Mouse (Mus musculus) midbrain, postnatal 0 days (tissue): ENCODE data around the gene Rbl2. TPM values are rescaled to one million over a fixed set of nuclear protein-coding genes. Genes with fewer than 3 reads are reported as not detected.

Experiments used
- ATAC-seq: fragments of 200-750 bp; cut with Nextera tagmentation; 2 replicates; pipeline ENCODE4 v1.8.0; 2017; ENCODE audit warnings: moderate number of reproducible peaks, mild to moderate bottlenecking, moderate TSS enrichment, moderate library complexity; ENCODE audit not compliant: low FRiP score
- DNase-seq: peaks from one replicate; pipeline ENCODE4 v3.0.0-alpha.2; 2015; ENCODE audit warnings: low spot score
- H3K27ac ChIP-seq: fragments of 300-500 bp; sonication (generic); 2 replicates; pipeline ENCODE4 v1.5.1; 2014; ENCODE audit warnings: low read depth, mild to moderate bottlenecking, low read length, mixed read lengths
- H3K27me3 ChIP-seq: fragments of 300-500 bp; sonication (generic); 2 replicates; pipeline ENCODE4 v1.6.1; 2014; ENCODE audit warnings: low read length, control low read depth, mixed read lengths; ENCODE audit not compliant: insufficient read depth
- H3K36me3 ChIP-seq: fragments of 300-500 bp; sonication (generic); 2 replicates; pipeline ENCODE4 v1.6.1; 2014; ENCODE audit warnings: low read length, control low read depth, mixed read lengths; ENCODE audit not compliant: insufficient read depth
- H3K4me1 ChIP-seq: fragments of 300-500 bp; sonication (generic); 2 replicates; pipeline ENCODE4 v1.6.1; 2014; ENCODE audit warnings: mild to moderate bottlenecking, control low read depth, antibody characterized with exemption, low read length, mixed read lengths; ENCODE audit not compliant: insufficient read depth
- H3K4me2 ChIP-seq: fragments of 300-500 bp; sonication (generic); 2 replicates; pipeline ENCODE4 v1.6.1; 2014; ENCODE audit warnings: low read depth, mild to moderate bottlenecking, low read length, mixed read lengths; ENCODE audit not compliant: poor library complexity, severe bottlenecking
- H3K4me3 ChIP-seq: fragments of 300-500 bp; sonication (generic); 2 replicates; pipeline ENCODE4 v1.5.1; 2014; ENCODE audit warnings: low read depth, mild to moderate bottlenecking, low read length, moderate library complexity
- H3K9ac ChIP-seq: fragments of 300-500 bp; sonication (generic); replicated peaks from 2 replicates; pipeline ENCODE4 v1.6.1; 2014; ENCODE audit warnings: mild to moderate bottlenecking, low read length, moderate library complexity, mixed read lengths; ENCODE audit not compliant: poor library complexity, severe bottlenecking
- H3K9me3 ChIP-seq: fragments of 300-500 bp; sonication (generic); 2 replicates; pipeline ENCODE4 v1.6.1; 2016; ENCODE audit warnings: low read length, control low read depth
- CTCF ChIP-seq: IDR thresholded peaks from 2 replicates; pipeline ENCODE4 v1.5.1; 2016; ENCODE audit warnings: antibody characterized with exemption, mild to moderate bottlenecking
- whole genome bisulfite sequencing: fragments of 180-500 bp; shearing (Covaris S2); extraction: QIAGEN DNeasy Blood & Tissue Kit; methylation state at CpG from one replicate; pipeline ENCODE4 v1.1.7; 2014; 5-methylcytosine and 5-hydroxymethylcytosine counted together
- polyA plus RNA-seq: library from polyadenylated mRNA; unstranded; fragments of >200 nt; fragmentation: Nextera tagmentation; extraction: Ambion mirVana; gene quantifications from 2 replicates; pipeline ENCODE4 v1.2.1, GENCODE M21; 2015
- total RNA-seq: library from RNA; depleted of rRNA; stranded (reverse); fragments of >200 nt; gene quantifications from 2 replicates; pipeline ENCODE4 v1.2.3, GENCODE M21; 2014

Gene Rbl2
- total and polyA plus RNA-seq, 2 experiments from 2014 or later: 17.1 to 33.6 TPM

DNA sequence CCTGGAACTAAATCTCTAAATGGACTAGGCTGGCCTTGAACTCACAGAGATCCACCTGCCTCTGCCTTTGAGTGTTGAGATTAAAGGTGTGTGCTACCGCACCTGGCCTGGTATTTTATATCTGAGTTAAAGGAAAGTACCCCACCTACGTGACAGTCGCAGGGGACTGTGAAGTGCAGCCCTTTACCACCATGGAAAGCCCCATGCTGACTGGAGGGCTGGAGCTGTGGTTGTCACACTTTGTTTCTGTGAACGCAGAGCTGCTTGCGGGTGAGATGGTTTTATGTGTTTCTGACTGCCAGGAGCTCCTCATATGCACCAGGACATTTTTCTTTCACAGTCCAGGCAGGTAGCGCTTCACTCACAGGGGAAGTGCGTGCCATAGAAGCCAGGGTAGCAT is 18.6 kb downstream of the Rbl2 start:
- Histone ChIP-seq H3K4me2 (no peak overlapping the region), H3K27me3 (no peaks in the 10 kb centered on the region), H3K9me3 (no peaks in the 10 kb centered on the region), H3K4me3 (no peak overlapping the region), H3K36me3 (peaks cover 13% of the 10 kb centered on the region), H3K9ac (no peak overlapping the region), H3K27ac (no peak overlapping the region), H3K4me1 (no peaks in the 10 kb centered on the region)
- DNase-seq (no peak), ATAC-seq (no peak)
- TF ChIP-seq CTCF: no peak
- WGBS: 93% methylated on average over 7 of the region's 7 CpGs

DNA sequence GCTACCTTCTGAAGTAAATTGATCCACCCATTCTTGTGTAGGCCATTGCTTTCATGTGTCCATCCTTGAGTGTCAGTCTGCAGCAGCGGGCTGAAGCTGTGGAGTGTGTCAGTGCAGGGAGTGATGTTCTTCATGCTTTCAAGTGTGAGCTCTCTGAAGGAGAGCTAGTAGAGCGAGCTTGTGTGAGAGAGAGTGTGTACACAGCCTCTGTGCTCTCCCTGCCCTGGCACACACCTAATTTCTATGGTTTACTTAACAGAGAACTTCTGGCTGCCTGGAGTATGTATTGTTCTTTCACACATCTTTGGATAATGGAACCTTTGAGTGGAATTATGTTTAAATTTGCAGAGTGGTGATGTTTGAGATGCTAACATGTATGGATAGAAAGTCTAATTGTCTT is 19.7 kb downstream of the Rbl2 start:
- no peak overlapping the region for H3K4me2 ChIP-seq
- DNase-seq: no peak
- no peak overlapping the region for H3K4me3 ChIP-seq
- H3K4me1 ChIP-seq: no peaks in the 10 kb centered on the region
- no peak for TF ChIP-seq CTCF
- H3K9me3 ChIP-seq: no peaks in the 10 kb centered on the region
- ATAC-seq: no peak
- no peak overlapping the region for H3K27ac ChIP-seq
- WGBS: 94% methylated on average over 2 of the region's 2 CpGs
- H3K9ac ChIP-seq: no peak overlapping the region
- H3K27me3 ChIP-seq: no peaks in the 10 kb centered on the region
- peaks cover 13% of the 10 kb centered on the region for H3K36me3 ChIP-seq

DNA sequence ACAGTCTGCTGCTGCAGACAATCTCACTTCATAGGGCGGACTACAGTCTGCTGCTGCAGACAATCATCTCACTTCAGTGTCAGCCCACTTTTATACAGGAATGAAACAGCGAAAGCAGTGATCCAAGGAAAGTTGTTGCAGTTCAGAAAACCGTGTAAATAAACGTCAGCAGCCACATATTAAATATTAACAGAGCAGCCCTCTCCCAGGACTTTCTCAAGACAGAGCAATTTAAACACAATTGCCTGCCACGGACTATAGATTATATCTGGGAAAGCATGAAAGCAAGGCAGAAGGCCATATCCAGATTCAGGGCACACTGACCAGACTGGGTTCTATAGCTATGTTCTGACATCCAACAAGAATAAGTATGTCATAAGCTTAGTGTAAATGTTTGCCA is 24.3 kb downstream of the Rbl2 start:
- Histone ChIP-seq H3K4me1 (no peaks in the 10 kb centered on the region), H3K27me3 (no peaks in the 10 kb centered on the region), H3K4me2 (no peak overlapping the region), H3K4me3 (no peak overlapping the region), H3K9me3 (no peaks in the 10 kb centered on the region), H3K9ac (no peak overlapping the region), H3K36me3 (peaks cover 31% of the 10 kb centered on the region), H3K27ac (no peak overlapping the region)
- WGBS: 83% methylated on average over 5 of the region's 5 CpGs
- TF ChIP-seq CTCF: no peak
- DNase-seq (no peak), ATAC-seq (no peak)

DNA sequence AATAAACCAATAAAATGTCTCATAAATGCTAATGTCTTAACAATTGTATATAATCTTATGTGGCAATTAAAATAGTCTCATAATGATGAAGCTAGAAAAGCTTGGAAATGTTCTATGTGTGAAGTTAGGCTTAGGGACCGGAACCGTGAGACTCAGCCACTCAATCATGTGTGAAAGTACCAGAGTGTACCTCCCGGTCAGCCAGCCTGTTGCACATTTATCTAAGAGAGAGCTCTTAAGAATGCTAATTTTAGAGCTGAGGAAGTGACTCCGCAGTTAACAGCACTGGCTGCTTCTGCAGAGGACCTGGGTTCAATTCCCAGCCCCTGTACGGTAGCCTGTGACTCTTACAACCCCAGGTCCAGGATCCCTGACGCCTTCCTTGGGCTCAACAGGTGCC is 28.2 kb downstream of the Rbl2 start:
- H3K4me3 ChIP-seq: no peak overlapping the region
- 92% methylated on average over 6 of the region's 6 CpGs for WGBS
- no peak for DNase-seq
- no peak overlapping the region for H3K4me2 ChIP-seq
- H3K4me1 ChIP-seq: no peaks in the 10 kb centered on the region
- no peak overlapping the region for H3K9ac ChIP-seq
- H3K36me3 ChIP-seq: peaks cover 28% of the 10 kb centered on the region
- no peaks in the 10 kb centered on the region for H3K27me3 ChIP-seq
- H3K9me3 ChIP-seq: no peaks in the 10 kb centered on the region
- TF ChIP-seq CTCF: no peak
- no peak for ATAC-seq
- H3K27ac ChIP-seq: no peak overlapping the region

DNA sequence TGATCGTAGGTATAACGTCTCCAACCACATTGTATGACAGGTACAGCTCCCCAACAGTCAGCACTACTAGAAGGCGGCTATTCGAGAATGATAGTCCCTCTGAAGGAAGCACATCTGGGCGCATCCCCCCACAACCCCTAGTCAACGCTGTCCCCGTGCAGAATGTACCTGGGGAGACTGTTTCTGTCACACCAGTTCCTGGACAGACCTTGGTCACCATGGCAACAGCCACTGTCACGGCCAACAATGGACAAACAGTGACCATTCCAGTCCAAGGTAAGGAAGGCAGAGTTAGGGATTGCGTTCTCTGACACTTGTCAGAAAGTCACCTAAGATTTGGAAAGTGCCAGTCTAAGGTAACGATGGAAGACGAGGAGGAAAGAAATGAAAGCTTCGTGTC is 36.4 kb downstream of the Rbl2 start:
- H3K4me1 ChIP-seq: no peaks in the 10 kb centered on the region
- H3K27ac ChIP-seq: no peak overlapping the region
- H3K4me2 ChIP-seq: no peak overlapping the region
- H3K27me3 ChIP-seq: no peaks in the 10 kb centered on the region
- H3K4me3 ChIP-seq: no peak overlapping the region
- ATAC-seq (no peak), DNase-seq (no peak)
- WGBS: 91% methylated on average over 12 of the region's 12 CpGs
- H3K36me3 ChIP-seq: peaks cover 17% of the 10 kb centered on the region
- no peaks in the 10 kb centered on the region for H3K9me3 ChIP-seq
- TF ChIP-seq CTCF: no peak
- no peak overlapping the region for H3K9ac ChIP-seq

DNA sequence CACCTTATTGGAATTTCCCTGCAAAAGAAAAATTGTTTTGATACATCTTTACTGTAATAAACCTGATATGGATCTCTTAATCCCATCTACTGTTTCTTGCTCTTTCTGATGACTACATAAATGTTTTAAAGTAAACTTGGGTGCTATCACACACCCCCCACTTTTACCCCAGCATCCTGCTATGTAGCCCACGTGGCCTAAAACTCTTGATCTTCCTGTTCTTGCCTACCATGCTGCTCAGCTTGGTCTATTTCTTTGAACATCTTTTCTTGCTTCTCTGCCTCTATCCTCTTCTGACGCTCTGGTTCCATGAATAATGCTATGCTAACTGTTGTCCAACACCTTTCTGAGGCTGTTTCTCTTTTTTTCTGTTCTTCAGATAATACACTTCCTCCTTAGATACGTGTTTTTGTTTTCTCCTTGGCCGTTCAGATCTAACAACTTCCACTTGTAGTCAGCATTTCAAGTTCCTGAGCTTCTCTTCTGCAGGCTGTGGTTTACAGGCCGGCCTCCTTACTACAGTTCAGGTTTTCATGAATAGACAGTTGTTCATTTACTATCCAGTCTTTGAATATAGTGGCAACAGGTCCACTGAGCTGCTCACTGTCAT is 42.1 kb downstream of the Rbl2 start:
- Histone ChIP-seq H3K27me3 (no peaks in the 10 kb centered on the region), H3K4me3 (no peak overlapping the region), H3K4me1 (no peaks in the 10 kb centered on the region), H3K27ac (no peak overlapping the region), H3K36me3 (peaks cover 20% of the 10 kb centered on the region), H3K9me3 (no peaks in the 10 kb centered on the region), H3K4me2 (no peak overlapping the region), H3K9ac (no peak overlapping the region)
- ATAC-seq (no peak), DNase-seq (no peak)
- no peak for TF ChIP-seq CTCF
- WGBS: 90% methylated on average over 5 of the region's 5 CpGs
